Mouse (Mus musculus) mouse embryonic stem cell (cell line): ENCODE results near the gene Mptx1.

Experiments used
- in situ Hi-C, 2 experiments: fragments of 300-500 bp; cut with MboI; formaldehyde crosslinking; loops; 1 replicate in 1 of 2; 3 replicates in 1 of 2; pipeline ENCODE4 v1.14.3; 2019 to 2020; ENCODE audit warnings: low sequenced_read_pairs in 2 of 2, low pct_unique_long_range_greater_than_20kb in 1 of 2, mixed read lengths in 1 of 2; ENCODE audit not compliant: unreplicated experiment in 1 of 2

Gene Mptx1

DNA sequence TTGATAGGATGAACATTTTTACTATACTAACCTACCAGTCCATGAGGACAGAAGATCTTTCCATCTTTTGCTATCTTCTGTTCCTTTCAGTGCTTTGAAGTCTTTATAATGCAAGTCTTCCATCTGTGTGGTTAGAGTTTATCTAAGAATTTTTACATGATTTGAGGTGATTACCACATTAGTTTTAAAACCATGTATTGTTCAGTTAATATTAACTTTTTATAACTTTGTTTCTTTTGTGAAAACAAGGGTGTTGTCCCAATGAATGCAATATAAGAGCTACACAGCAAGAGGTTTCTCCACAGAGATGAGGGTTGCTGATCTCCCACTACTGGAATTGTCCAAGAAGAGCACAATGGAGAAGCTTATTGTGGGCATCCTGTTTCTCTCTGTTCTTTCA lies at the start of gene Mptx1:
Gene Mptx1, plus strand, starts transcription at position 301 of the 400 bp plus-strand sequence.
- in situ Hi-C loops, result loop anchor here (10.0 kb wide), 1 partner anchor 1055 kb away; the partner anchor contains the start of gene Mptx2 (in 2 of the 2)

DNA sequence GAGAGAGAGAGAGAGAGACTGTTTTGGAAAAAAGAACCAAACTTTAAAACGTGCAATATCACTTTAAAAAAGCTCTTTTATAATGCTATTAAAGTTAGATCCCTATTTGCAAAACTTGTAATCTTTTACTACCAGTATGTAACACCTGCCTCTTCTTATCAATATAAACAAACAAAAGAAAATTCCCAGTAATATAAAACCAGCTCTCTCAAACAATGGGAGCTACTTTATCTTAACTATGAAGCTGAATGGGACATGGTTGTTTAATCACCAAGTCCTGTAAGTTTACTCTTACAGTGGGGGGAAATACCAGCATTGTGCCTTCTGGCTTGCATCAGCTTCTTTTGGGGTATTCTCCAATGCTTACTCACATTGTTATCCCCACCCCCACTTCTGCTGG lies 27.2 kb upstream of the Mptx1 start:
- in situ Hi-C loops, result loop anchor here in 1 of 2 experiments (5.0 kb wide), 1 partner anchor 1001 kb away; no protein-coding TSS in a partner anchor

DNA sequence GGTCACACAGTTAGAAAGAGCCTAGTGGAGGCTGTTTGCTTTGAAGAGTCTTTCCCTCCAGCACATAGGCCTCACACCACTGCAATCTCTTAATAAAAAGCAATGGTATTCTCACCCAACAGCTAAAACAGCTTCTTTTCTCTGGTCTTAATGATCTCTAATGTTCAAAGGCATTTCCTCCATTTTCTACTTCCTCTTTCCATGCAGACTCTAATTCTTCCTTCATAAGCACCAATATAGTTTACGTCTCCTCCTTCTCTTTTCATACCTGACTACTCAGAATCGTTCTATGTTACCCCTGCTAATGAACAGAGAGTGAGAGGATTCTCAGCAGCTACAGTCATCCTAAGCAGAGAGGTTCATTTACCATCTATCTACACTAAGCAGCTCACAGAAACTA lies 13.0 kb upstream of the Mptx1 start:
- in situ Hi-C loops, result no loop called here

DNA sequence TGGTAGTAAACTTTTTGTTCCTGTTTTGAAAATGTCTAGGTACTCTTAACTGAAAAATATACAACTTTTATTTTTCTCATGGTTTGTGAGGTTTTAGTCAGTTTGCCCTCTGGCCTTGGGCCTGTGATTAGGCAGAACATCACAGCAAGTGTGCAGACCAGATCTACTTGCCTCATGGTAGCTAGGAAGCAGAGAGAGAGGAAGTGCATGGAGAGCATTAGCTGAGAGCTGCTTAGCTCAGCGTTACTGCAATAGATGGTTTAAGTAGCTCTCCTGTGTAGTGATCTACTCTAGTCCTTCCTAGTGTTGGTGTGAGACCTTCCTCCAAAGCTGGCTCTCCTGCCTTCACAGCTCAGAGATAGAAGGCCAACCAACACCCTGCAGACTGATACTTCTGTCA lies 23.3 kb downstream of the Mptx1 start:
- in situ Hi-C loops, result loop anchor here (10.0 kb wide), 1 partner anchor 1119 kb away; no protein-coding TSS in a partner anchor

- in situ Hi-C loops, result loop anchor here (10.0 kb wide), 1 partner anchor 1120 kb away; no protein-coding TSS in a partner anchor
These were observed 24.3 kb downstream of the Mptx1 start for GRCm38 (mm10) chr1:174354640-174355039.

- in situ Hi-C loops, result no loop called here
These were observed 34.6 kb downstream of the Mptx1 start, which contains the start of gene Olfr417 for GRCm38 (mm10) chr1:174364882-174365451. Olfr417 (plus strand) TSS chr1:174365122.

DNA sequence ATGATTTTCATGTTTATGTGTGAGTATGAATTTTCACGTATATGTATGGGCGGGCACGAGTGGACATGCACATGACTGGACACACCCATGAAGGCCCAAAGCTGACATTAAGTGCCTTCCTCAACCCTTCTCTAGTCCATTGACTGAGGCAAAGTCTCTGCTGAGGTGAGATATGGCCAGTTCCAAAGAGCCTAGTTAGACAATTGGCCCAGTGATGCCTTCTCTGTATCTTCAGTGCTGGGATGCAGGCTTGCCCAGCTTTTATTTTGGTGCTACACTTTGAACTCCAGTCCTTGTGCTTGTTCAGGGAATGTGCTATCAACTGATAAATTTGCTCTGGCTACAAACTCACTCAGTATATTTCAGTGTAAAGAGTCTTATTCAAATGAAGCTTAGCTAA lies 43.5 kb downstream of the Mptx1 start:
- in situ Hi-C loops, result no loop called here
